Mouse (Mus musculus) forebrain, postnatal 0 days (tissue): ENCODE results near the gene Taf13. TPM values are rescaled to one million over a fixed set of nuclear protein-coding genes. Genes with fewer than 3 reads are reported as not detected.

ENCODE experiments used
- ATAC-seq: fragments of 200-750 bp; cut with Nextera tagmentation; 2 replicates; pipeline ENCODE4 v1.8.0; 2017; ENCODE audit warnings: mild to moderate bottlenecking, moderate library complexity
- DNase-seq: peaks from one replicate; pipeline ENCODE4 v3.0.0-alpha.2; 2015
- H3K27ac ChIP-seq: fragments of 300-500 bp; sonication (generic); 2 replicates; pipeline ENCODE4 v1.5.1; 2014; ENCODE audit warnings: low read depth, mild to moderate bottlenecking, antibody characterized with exemption, low read length, moderate library complexity, mixed read lengths
- H3K27me3 ChIP-seq: fragments of 300-500 bp; sonication (generic); 2 replicates; pipeline ENCODE4 v1.6.1; 2014; ENCODE audit warnings: mild to moderate bottlenecking, low read length, mixed read lengths; ENCODE audit not compliant: insufficient read depth
- H3K36me3 ChIP-seq: fragments of 300-500 bp; sonication (generic); 2 replicates; pipeline ENCODE4 v1.6.1; 2014; ENCODE audit warnings: mild to moderate bottlenecking, moderate library complexity; ENCODE audit not compliant: insufficient read depth
- H3K4me1 ChIP-seq: fragments of 300-500 bp; sonication (generic); 2 replicates; pipeline ENCODE4 v1.6.1; 2014; ENCODE audit warnings: antibody characterized with exemption; ENCODE audit not compliant: insufficient read depth
- H3K4me2 ChIP-seq: fragments of 300-500 bp; sonication (generic); 2 replicates; pipeline ENCODE4 v1.6.1; 2014; ENCODE audit warnings: low read depth, mild to moderate bottlenecking, moderate library complexity
- H3K4me3 ChIP-seq: fragments of 300-500 bp; sonication (generic); 2 replicates; pipeline ENCODE4 v1.5.1; 2014; ENCODE audit warnings: low read depth, low read length, mixed read lengths
- H3K9ac ChIP-seq: fragments of 300-500 bp; sonication (generic); 2 replicates; pipeline ENCODE4 v1.6.1; 2014; ENCODE audit warnings: mild to moderate bottlenecking
- H3K9me3 ChIP-seq: fragments of 300-500 bp; sonication (generic); 2 replicates; pipeline ENCODE4 v1.6.1; 2016; ENCODE audit warnings: low read length
- CTCF ChIP-seq: sonication (generic); IDR thresholded peaks from 2 replicates; pipeline ENCODE4 v1.5.1; 2016; ENCODE audit warnings: antibody characterized with exemption, control low read depth, low read depth
- WGBS: fragments of 180-500 bp; shearing (Covaris S2); extraction: QIAGEN DNeasy Blood & Tissue Kit; methylation state at CpG from one replicate; pipeline ENCODE4 v1.1.7; 2014; 5-methylcytosine and 5-hydroxymethylcytosine counted together
- polyA plus RNA-seq: library from polyadenylated mRNA; unstranded; fragments of >200 nt; fragmentation: Nextera tagmentation; extraction: Ambion mirVana; gene quantifications from 2 replicates; pipeline ENCODE4 v1.2.1, GENCODE M21; 2015
- total RNA-seq: library from RNA; depleted of rRNA; stranded (reverse); fragments of >200 nt; gene quantifications from 2 replicates; pipeline ENCODE4 v1.2.3, GENCODE M21; 2014

The Taf13 gene
- total and polyA plus RNA-seq, 2 experiments from 2014 or later, result 13.8 to 46.4 TPM

DNA sequence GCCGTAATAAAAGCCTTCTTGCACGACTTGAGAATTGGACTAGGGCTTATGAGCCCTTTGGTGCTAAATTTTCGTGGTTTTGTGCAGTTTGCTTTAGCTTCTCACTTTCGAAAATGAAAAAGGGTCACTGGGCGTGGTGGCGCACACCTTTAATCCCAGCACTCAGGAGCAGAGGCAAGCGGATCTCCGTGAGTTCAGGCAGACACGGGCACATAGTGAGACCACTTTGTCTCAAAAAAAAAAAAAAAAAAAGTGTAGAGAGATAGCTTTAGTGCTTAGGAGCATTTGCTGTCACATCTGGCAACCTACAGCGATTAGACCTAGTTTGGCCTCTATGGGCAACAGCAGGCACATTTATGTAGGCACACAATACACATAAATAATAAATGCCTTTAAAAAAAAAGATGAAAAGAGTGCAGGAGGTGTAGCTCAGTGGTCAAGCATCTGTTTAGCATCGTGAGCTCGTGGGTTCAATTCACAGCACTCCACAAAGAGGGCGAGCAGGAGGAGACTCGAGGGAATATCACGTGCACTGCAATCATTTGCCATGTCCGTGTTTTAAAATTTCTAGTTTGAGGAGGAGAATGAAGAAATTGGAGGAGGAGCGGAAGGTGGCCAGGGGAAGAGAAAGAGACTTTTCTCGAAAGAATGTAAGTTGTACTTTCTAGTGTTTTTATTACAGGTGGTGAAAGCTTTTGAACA is 962 bp downstream of the Taf13 start:
- Histone ChIP-seq H3K9ac (peak overlapping the region; percentile 80), H3K27me3 (no peaks in the 10 kb centered on the region), H3K9me3 (no peaks in the 10 kb centered on the region), H3K36me3 (no peaks in the 10 kb centered on the region), H3K4me3 (peak overlapping the region; percentile 77), H3K4me1 (peaks cover 8% of the 10 kb centered on the region; the same call in 1 of the 2 replicates), H3K4me2 (peak overlapping the region; percentile 78), H3K27ac (no peak overlapping the region)
- no peak for TF ChIP-seq CTCF
- DNase-seq, result no peak
- no peak for ATAC-seq
- 50% methylated on average over 18 of the region's 18 CpGs for WGBS

DNA sequence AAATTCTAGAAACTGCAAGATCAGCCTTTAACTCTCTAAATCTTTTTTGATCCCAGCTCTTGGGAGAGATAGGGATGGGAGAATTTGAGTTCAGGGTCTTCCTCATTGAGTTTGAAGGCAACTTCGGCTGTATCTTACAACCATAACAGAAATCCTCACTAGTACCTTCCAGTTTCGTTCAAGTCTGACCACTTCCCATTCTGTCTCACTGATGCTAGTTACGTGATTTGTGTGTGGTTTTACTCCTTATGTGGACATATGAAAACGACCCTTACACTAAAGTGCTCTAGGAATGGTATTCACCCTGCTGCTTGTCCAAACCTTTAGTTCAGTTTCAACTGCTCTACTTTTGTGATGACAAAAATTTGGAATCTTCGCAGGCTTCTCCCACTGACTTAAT is 2.5 kb downstream of the Taf13 start:
- H3K27me3 ChIP-seq, result no peaks in the 10 kb centered on the region
- TF ChIP-seq CTCF, result no peak
- no peak for ATAC-seq
- no peak overlapping the region for H3K27ac ChIP-seq
- 91% methylated on average over 5 of the region's 5 CpGs for WGBS
- no peaks in the 10 kb centered on the region for H3K9me3 ChIP-seq
- H3K4me2 ChIP-seq, result no peak overlapping the region
- H3K4me3 ChIP-seq, result no peak overlapping the region
- DNase-seq, result no peak
- no peak overlapping the region for H3K9ac ChIP-seq
- H3K36me3 ChIP-seq, result 0 out of 2 replicates have a peak, but pooled peaks cover 3% of the 10 kb centered on the region
- H3K4me1 ChIP-seq, result peaks cover 8% of the 10 kb centered on the region; the same call in 1 of the 2 replicates

DNA sequence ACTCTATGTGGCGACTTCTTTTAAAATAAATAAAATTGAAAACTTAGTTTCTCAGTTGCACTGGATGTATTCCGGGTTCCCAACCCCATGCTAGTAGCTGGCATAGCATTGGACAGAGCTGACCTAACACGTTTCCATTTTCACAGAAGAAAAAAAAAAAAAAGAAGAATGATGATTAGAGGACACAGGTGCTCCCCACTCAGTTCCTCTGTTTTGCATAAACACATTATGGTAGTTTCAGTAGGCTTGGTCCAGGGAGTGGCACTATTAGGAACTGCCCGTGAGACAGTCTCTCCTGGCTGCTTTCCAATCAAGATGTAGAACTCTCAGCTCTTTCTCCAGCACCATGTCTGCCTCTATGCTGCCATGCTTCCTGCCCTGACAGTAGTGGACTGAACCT is 13.1 kb downstream of the Taf13 start:
- Histone ChIP-seq H3K9me3 (no peaks in the 10 kb centered on the region), H3K4me3 (no peak overlapping the region)
- WGBS, result 79% methylated on average over 4 of the region's 4 CpGs

DNA sequence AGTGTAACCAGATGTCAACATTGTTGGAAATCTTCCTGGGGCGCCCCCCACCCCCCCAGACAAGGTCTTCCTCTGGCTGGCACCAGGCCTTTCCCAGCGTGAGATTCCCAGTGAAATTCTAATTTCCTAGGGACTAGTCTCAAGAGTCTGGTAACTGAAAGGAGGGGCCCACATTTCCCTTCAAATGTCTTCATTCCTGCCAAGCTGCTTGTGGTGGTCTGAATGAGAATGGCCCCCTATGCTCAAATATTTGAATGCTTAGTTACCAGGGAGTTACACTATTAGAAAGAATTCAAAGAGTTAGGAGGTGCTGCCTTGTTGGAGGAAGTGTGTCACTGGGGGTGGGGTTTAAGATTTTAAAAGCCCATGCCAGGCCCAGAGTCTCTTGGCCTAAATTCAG is 16.9 kb downstream of the Taf13 start:
- H3K36me3 ChIP-seq, result no peaks in the 10 kb centered on the region
- ATAC-seq (no peak), DNase-seq (peak; percentile 21)
- no peak overlapping the region for H3K27ac ChIP-seq
- no peak for TF ChIP-seq CTCF
- H3K9ac ChIP-seq, result no peak overlapping the region
- no peaks in the 10 kb centered on the region for H3K27me3 ChIP-seq
- H3K4me1 ChIP-seq, result 0 out of 2 replicates have a peak, but pooled peaks cover 7% of the 10 kb centered on the region
- no peaks in the 10 kb centered on the region for H3K9me3 ChIP-seq
- no peak overlapping the region for H3K4me3 ChIP-seq
- no peak overlapping the region for H3K4me2 ChIP-seq
- 38% methylated on average over 2 of the region's 2 CpGs for WGBS

More for the DNA sequence above, 13.1 kb downstream of the Taf13 start:
- ATAC-seq, result no peak
- Histone ChIP-seq H3K36me3 (no peaks in the 10 kb centered on the region), H3K4me1 (no peaks in the 10 kb centered on the region), H3K27me3 (no peaks in the 10 kb centered on the region), H3K9ac (no peak overlapping the region), H3K4me2 (no peak overlapping the region), H3K27ac (no peak overlapping the region)
- no peak for TF ChIP-seq CTCF
- no peak for DNase-seq

DNA sequence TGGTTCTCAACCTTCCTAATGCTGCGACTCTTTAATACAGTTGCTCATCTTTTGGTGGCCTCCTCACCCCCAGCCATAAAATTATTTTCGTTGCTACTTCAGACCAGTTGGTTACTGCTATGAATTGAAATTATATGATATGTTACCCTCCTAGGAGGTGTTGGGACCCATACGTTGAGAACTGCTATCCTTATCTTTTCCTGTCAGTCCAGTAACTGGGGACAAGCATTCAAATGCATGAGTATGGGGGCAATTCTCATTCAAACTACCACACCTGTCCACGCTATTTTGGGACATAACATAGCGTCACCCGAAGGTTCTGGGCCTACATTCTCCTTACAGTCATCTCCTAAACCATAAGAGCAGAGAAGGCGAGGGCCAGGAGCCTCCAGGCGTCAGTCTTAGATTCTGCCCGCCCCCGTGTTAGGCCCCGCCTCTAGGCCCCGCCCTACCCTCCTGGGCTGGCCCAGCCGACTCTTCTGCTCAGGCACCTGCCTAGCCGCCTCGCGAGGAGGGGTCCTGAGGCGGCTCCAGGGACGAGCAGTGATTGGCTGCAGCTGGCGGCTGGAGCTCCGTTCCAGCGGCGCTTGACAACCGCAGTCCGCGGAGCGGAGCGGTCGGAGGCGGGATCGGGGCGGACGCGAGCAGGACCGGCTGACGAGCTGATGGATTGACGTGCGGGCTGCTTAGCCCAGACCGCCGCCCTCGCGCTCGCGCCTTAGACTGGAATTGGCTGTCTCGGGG is 19.5 kb downstream of the Taf13 start, which contains the start of gene Wdr47:
TSS of gene Wdr47 (plus strand) at position 494 of the 744 bp plus-strand sequence.
- peak; percentile 99 for ATAC-seq
- Histone ChIP-seq H3K27me3 (no peaks in the 10 kb centered on the region), H3K9ac (peak within 1 kb of the TSS; percentile 85), H3K27ac (peak within 1 kb of the TSS; percentile 95), H3K4me1 (0 out of 2 replicates have a peak, but pooled peaks cover 7% of the 10 kb centered on the region), H3K36me3 (no peaks in the 10 kb centered on the region), H3K4me3 (peak within 1 kb of the TSS; percentile 94), H3K4me2 (peak within 1 kb of the TSS; percentile 71), H3K9me3 (no peaks in the 10 kb centered on the region)
- DNase-seq, result peak; percentile 98
- TF ChIP-seq CTCF, result 0 out of 2 replicates have a peak, but pooled peaks have one; percentile 1
- WGBS, result 6% methylated on average over 44 of the region's 44 CpGs

DNA sequence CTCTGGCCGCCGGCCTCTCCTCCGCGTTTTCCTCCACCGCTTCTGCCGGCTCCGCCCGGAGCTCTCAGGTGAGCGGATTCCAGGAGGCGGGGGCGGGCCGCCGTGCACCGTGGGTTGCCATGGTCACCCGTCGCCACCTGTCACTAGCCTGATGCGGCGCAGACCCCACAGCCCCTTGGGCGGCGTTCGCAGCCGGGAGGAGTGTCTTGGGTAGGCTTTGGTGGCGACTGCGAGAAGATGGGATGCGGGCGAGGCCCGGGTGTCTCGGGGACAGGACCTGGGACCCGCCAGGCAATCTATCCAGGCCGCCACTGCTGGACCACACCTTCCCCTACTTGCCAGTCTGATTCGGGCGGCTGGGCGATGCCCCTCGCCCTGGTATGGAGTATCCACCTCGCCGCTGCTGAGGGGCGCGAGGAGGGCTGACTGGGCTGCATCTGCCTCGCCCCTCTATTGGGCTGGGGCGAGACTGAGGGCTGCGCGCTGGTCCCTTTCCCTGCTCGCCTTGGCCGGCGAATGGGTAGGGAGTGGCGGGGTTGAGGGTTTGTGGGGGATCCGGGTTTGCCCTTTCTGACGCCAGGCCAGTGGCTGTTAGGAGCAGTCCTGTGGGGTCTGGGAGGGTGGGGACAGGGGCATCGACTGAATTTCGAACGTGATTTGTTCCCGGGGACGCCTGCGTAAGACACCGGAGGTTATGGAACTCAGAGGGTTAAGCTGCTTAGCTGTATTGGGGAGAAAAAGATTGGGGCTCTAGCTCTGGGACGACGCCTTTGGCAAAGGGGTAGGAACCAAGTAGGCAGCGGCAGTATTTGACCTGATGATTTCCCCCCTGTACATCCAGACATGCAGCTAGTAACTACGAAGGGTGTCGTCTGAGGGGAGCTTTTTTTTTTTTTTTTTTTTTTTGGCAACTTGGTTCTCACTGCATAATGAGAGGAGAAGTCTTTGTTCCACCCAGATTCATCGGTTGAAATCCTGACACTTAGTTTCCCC is 20.3 kb downstream of the Taf13 start:
- peak; percentile 63 for DNase-seq

More for the DNA sequence above, 20.3 kb downstream of the Taf13 start:
- Histone ChIP-seq H3K4me3 (peak overlapping the region; percentile 94), H3K27ac (peak overlapping the region; percentile 95), H3K9ac (peak overlapping the region; percentile 85), H3K9me3 (no peaks in the 10 kb centered on the region), H3K27me3 (no peaks in the 10 kb centered on the region), H3K36me3 (no peaks in the 10 kb centered on the region), H3K4me1 (0 out of 2 replicates have a peak, but pooled peaks cover 7% of the 10 kb centered on the region), H3K4me2 (peak overlapping the region; percentile 71)
- peak; percentile 74 for ATAC-seq
- no peak; the same call in 1 of the 2 replicates for TF ChIP-seq CTCF
- 2% methylated on average over 59 of the region's 61 CpGs for WGBS
